Mouse (Mus musculus): Measurements from ENCODE around the gene Ppp1r12b. TPM values are rescaled to one million over a fixed set of nuclear protein-coding genes. Genes with fewer than 3 reads are reported as not detected.

Gene Ppp1r12b
- total and polyA plus RNA-seq, 3 experiments: 4.7 to 7.8 TPM; not detected in 1

DNA sequence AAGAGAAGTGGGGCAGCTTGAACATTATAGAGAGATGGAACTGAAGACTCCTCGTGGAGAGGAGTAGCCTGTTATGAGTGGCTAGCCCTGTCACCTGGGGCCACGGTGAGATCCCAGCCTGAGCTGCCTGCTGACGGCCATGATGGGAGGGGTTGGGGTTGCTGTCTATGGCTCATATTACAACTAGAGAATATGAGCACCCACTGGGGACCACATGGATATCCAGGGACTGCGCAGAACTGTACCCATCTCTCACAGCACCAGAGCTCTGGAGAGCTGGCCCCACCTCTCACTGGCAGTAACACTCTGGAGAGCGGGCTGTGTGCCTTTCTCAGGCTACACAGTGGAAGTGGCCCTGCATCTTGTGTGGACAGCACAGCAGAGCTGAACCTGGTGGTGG, 104.5 kb downstream of the Ppp1r12b start:
- no peaks in the 10 kb centered on the region for H3K4me1 ChIP-seq (ENCODE audit: control insufficient read depth in 1 of 2, insufficient read depth in 2 of 2, low read length in 2 of 2)
- TF ChIP-seq MAX (IDR thresholded peaks at IDR 0.05; ENCODE audit: low read length) (no peak), MXI1 (IDR thresholded peaks at IDR 0.05; ENCODE audit: low read depth, low read length) (no peak), MAFK (IDR thresholded peaks at IDR 0.05; ENCODE audit: borderline replicate concordance, low read depth, low read length) (no peak), BHLHE40 (IDR thresholded peaks at IDR 0.05; ENCODE audit: borderline replicate concordance, low read depth, low read length) (no peak), USF2 (IDR thresholded peaks at IDR 0.05; ENCODE audit: borderline replicate concordance in 1 of 2, insufficient read depth in 1 of 2, low read depth in 1 of 2, low read length in 2 of 2) (no peak), MYC (IDR thresholded peaks at IDR 0.05; ENCODE audit: low read depth, low read length) (no peak), SIN3A (IDR thresholded peaks at IDR 0.05; ENCODE audit: low read length) (no peak), POLR2AphosphoS5 (IDR thresholded peaks at IDR 0.05; ENCODE audit: borderline replicate concordance, low read depth, low read length) (no peak), ELF1 (IDR thresholded peaks at IDR 0.05; ENCODE audit: low read depth, low read length) (no peak), KAT2A (conservative IDR thresholded peaks at IDR 0.05; ENCODE audit: low read depth, low read length) (no peak), MEF2A (IDR thresholded peaks at IDR 0.05; ENCODE audit: extremely low read depth, insufficient replicate concordance, low read depth, low read length, poor library complexity, severe bottlenecking) (no peak), USF1 (IDR thresholded peaks at IDR 0.05; ENCODE audit: low read depth, low read length) (no peak)
- H3K9ac ChIP-seq (ENCODE audit: control insufficient read depth, low read depth, low read length, poor library complexity, severe bottlenecking): no peak overlapping the region
- no peak overlapping the region for H3K27ac ChIP-seq (ENCODE audit: control insufficient read depth, low read depth, low read length)
- H3K79me2 ChIP-seq (ENCODE audit: control insufficient read depth, insufficient read depth, low read length, poor library complexity): no peaks in the 10 kb centered on the region
- no peak overlapping the region for H3K4me3 ChIP-seq (ENCODE audit: control insufficient read depth in 1 of 2, insufficient read depth in 1 of 2, low read depth in 2 of 2, low read length in 2 of 2)
- H3K9me3 ChIP-seq (replicated peaks; ENCODE audit: insufficient read depth, low read length): no peaks in the 10 kb centered on the region
- no peaks in the 10 kb centered on the region for H3K36me3 ChIP-seq (ENCODE audit: control insufficient read depth in 1 of 2, insufficient read depth in 2 of 2, low read length in 2 of 2)
- DNase-seq (ENCODE audit: low read depth, low spot score): no peak
- H3K27me3 ChIP-seq (ENCODE audit: control insufficient read depth in 1 of 2, insufficient read depth in 2 of 2, low read length in 2 of 2): no peaks in the 10 kb centered on the region

GRCm38 (mm10) chr1:134850361-134850760, 105.4 kb downstream of the Ppp1r12b start:
- no peaks in the 10 kb centered on the region for H3K9me3 ChIP-seq (replicated peaks; ENCODE audit: insufficient read depth, low read length)
- H3K9ac ChIP-seq (ENCODE audit: control insufficient read depth, low read depth, low read length, poor library complexity, severe bottlenecking): no peak overlapping the region
- no peak for DNase-seq (ENCODE audit: low read depth, low spot score)
- H3K27me3 ChIP-seq (ENCODE audit: control insufficient read depth in 1 of 2, insufficient read depth in 2 of 2, low read length in 2 of 2): no peaks in the 10 kb centered on the region
- H3K79me2 ChIP-seq (ENCODE audit: control insufficient read depth, insufficient read depth, low read length, poor library complexity): no peaks in the 10 kb centered on the region
- H3K27ac ChIP-seq (ENCODE audit: control insufficient read depth, low read depth, low read length): no peak overlapping the region
- no peak overlapping the region for H3K4me3 ChIP-seq (ENCODE audit: control insufficient read depth in 1 of 2, insufficient read depth in 1 of 2, low read depth in 2 of 2, low read length in 2 of 2)
- no peaks in the 10 kb centered on the region for H3K36me3 ChIP-seq (ENCODE audit: control insufficient read depth in 1 of 2, insufficient read depth in 2 of 2, low read length in 2 of 2)
- TF ChIP-seq EP300 (IDR thresholded peaks at IDR 0.05; ENCODE audit: low read depth in 1 of 2, low read length in 2 of 2) (no peak), GABPA (IDR thresholded peaks at IDR 0.05; ENCODE audit: low read depth, low read length) (no peak), SMC3 (IDR thresholded peaks at IDR 0.05; ENCODE audit: low read depth, low read length) (no peak), POLR2A (IDR thresholded peaks at IDR 0.05; ENCODE audit: control insufficient read depth in 1 of 2, insufficient read depth in 1 of 2, low read depth in 1 of 2, low read length in 2 of 2, poor library complexity in 1 of 2) (no peak), CHD2 (IDR thresholded peaks at IDR 0.05; ENCODE audit: low read length) (no peak), RCOR1 (IDR thresholded peaks at IDR 0.05; ENCODE audit: low read depth, low read length) (no peak), ETS1 (IDR thresholded peaks at IDR 0.05; ENCODE audit: low read depth, low read length) (no peak), TCF12 (IDR thresholded peaks at IDR 0.05; ENCODE audit: low read depth, low read length) (no peak), NRF1 (IDR thresholded peaks at IDR 0.05; ENCODE audit: insufficient read depth, low read depth, low read length, poor library complexity, severe bottlenecking) (no peak), MAX (IDR thresholded peaks at IDR 0.05; ENCODE audit: low read length) (no peak), SIN3A (IDR thresholded peaks at IDR 0.05; ENCODE audit: low read length) (no peak), HCFC1 (IDR thresholded peaks at IDR 0.05; ENCODE audit: low read depth, low read length) (no peak), CTCF (IDR thresholded peaks at IDR 0.05 in 2 of 3, conservative IDR thresholded peaks at IDR 0.05 in 1 of 3; ENCODE audit: control insufficient read depth in 1 of 3, insufficient read depth in 1 of 3, low read depth in 2 of 3, low read length in 3 of 3, poor library complexity in 1 of 3, severe bottlenecking in 1 of 3) (no peak), MAZ (IDR thresholded peaks at IDR 0.05; ENCODE audit: low read depth, low read length) (no peak), UBTF (IDR thresholded peaks at IDR 0.05; ENCODE audit: borderline replicate concordance, insufficient read depth, low read depth, low read length) (no peak), ZC3H11A (IDR thresholded peaks at IDR 0.05; ENCODE audit: low read depth, low read length) (no peak), BHLHE40 (IDR thresholded peaks at IDR 0.05; ENCODE audit: borderline replicate concordance, low read depth, low read length) (no peak), CHD1 (IDR thresholded peaks at IDR 0.05; ENCODE audit: low read depth, low read length) (no peak), USF1 (IDR thresholded peaks at IDR 0.05; ENCODE audit: low read depth, low read length) (no peak)
- no peaks in the 10 kb centered on the region for H3K4me1 ChIP-seq (ENCODE audit: control insufficient read depth in 1 of 2, insufficient read depth in 2 of 2, low read length in 2 of 2)

Measured in MEL (cell line).